Mouse (Mus musculus): ENCODE data around the gene Olfr1440.
A peak's percentile ranks its signal among the peaks of the same experiment; 100 is the strongest.

Olfr1440 gene

DNA sequence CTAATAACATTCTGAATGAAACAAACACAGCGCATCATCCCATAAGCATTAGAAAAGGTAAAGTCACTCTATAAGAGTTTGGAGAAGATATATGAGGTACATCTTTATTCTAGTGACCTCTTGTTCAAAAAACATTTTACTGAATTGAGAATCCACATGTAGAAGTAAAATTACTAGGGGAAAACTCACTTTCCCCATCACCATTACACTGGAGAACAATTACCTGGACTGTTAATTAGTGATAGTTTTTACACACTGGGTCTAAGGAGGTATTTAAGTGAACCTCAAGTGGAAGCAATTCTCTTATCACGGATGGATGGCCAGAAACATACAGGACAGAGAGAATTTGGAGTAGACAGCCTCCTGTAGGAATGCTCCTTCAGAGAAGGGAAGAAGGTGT, at the start of gene Olfr1440:
Gene Olfr1440, plus strand, starts transcription at position 301 of the 400 bp plus-strand sequence.
- no peak for DNase-seq (ENCODE audit: low spot score)

DNA sequence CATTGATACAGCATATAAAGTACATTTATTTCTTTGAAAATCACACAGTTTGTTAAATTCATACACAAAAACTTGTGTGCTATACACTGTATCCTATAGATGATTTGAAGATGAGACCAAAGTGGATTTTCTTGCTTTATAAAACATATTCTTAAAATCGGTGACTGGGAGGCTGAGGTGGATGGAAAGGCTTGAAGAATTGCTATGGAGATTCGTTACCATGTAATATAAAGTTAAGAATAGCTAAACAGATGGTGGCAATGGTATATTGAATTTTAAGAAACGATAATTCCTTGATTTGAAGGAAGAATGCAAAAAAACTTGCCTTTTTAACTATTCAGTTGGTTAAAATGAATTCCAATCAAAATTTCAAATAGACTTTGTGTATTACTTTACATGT, 14.1 kb upstream of the Olfr1440 start:
- DNase-seq (ENCODE audit: low spot score) = no peak

DNA sequence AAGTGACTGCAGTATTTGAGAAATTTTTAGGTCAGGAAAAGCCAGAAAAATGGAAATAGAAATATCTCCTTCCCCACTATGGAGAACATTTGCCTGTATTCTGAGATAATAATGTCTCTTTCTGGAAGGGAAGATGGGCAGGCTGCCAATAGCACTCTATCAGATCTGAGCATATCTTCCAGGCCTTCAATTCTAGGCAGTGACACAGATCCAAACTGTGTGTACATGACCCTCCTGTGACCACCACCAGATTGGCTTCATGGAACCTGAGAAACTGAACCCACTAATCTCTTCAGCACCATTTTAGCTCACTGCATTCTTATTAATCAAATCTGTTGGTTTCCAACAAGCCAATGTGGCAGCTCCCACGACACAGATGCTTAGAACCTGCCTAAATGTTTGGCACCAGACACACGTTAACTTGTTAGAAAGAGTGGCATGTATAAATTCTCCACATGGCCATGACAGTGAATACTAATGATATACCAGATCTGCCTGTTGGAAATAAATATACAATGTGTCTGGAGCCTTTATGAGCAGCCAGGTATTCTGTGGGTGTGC, 12.5 kb upstream of the Olfr1440 start:
- no peak for DNase-seq (ENCODE audit: low spot score)

DNA sequence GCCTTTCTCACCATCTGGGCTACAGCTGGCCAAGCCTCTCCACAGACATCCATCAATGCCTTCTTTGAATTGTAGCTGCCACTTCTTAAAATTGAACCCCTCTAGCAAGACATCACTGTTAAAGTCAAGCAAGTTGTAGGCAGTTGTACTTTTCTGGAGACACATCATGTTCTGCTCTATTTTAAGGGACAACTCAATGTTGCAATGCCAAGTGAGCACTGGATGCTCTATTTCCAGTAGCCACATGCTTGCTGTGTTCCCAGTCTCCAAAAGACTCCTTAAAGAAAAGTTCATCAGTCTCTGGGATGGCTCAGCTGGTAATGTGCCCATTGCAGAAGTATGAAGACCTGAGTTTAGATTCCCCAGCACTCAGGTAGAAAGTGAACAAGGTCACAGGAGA, 26.7 kb downstream of the Olfr1440 start:
- no peak for DNase-seq (ENCODE audit: low spot score)

DNA sequence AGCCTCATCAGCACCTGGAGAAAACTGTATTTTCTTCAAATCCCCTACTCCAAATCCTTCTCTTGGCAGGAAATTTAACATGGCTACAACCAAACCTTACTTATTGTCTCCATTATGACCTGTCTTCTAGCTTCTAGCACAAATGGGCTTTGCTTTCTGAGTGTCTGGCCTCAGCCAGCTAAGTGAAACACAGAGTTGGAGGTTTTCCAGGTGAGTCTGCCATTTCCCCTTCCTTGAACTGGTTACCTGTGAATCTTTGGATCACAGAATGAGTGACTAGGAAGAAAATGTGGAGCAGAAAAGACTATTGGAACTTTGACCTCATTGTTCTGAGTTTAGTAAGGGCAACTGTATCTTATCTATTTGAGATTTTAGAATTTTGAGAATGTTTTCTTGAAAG, 30.3 kb downstream of the Olfr1440 start, which contains the start of gene Olfr1441:
Gene Olfr1441, plus strand, starts transcription at position 73 of the 400 bp plus-strand sequence.
- no peak for DNase-seq (ENCODE audit: low spot score)

DNA sequence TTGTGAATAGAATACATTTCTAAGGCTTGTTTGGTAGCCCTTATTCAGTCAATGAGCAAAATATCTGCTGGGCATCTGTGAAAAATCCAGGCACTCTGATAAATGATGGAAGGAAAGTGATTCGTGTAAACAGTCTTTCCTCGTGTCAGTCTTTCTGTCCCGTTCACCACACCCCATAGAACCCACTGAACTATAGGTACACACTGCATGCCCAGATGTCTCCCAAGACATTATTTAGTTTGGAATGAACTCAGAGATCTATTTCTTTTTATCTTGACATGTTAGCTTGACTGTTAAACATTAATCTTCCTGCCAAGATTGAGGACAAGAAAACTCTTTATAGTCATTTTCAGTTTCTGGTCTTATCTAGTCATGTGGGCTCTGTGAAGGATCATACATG, 31.2 kb downstream of the Olfr1440 start:
- DNase-seq (ENCODE audit: low spot score) = no peak

DNA sequence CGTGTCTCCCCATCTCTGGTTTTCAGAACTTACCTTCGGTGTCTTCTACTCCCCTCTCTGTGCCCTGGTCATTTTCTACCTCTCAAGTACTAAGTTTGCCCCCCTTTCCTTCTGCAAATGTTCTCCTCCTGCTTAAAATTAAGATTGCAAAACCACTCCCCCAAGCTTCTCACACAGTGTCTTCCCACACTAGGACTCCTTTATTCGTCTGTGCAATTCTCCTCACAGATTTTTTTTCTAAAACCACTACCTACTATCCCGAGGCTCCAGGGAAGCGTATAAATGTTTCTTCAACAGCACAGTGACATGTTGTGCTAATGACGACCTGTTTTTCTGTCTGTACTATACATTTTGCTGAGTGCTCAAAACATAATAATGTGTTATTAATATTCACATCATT, 33.5 kb downstream of the Olfr1440 start:
- DNase-seq (ENCODE audit: low spot score) = no peak

DNA sequence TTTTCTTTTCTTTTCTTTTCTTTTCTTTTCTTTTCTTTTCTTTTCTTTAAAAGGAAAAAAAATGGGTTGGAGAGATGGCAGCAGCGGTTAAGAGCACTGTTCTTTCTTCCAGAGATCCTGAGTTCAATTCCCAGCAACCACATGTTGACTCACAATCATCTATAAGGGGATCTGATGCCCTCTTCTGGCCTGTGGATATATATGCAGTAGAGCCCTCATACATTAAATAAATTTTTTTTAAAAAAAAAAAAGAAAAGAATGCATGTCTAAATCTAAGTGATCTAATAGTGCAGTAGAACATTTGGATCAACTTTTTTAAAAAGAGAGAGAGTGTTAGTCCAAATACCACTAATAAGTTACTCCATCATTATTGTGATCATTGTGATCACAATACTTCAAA, 34.6 kb downstream of the Olfr1440 start:
- no peak for DNase-seq (ENCODE audit: low spot score)

DNA sequence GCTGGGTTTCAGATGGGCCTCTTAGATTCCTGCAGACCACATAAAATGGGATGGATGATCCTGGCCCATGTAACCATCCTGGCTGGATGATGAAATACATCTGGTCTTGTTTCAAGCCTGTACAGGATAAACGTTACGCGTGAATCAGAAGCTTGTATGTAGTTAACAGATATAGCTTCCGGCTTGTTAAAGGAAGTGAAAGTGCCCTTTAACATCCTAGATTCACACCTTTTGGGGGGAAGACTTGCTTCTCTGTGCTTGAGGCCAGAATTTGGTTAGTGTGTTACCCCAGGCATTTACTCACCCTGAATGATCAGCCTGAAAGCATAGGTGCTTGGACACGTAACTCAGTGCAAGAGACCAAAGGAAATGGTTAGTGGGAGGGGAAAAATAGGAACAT, 40.0 kb downstream of the Olfr1440 start:
- no peak for DNase-seq (ENCODE audit: low spot score)

DNA sequence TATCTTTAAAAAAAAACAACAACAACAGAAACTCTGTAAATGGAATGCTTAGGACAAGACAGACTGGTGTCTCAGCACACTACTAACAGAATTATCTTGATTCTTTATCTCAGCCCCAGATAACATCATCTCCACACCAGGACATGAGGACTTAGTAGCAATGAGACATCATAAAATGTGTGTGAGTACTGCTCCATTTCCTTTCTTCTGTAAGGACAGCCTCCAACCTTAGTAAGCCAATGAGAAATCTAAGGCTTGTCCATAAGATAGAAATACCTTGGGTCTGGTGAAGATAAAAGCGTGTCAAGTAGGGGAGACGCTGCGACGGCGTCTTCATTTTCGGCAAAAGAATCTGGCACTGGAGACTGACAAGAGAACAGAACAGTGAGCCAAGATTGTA, 40.5 kb downstream of the Olfr1440 start, which contains the start of gene Pfpl:
Gene Pfpl, plus strand, starts transcription at position 301 of the 400 bp plus-strand sequence.
- DNase-seq (ENCODE audit: low spot score) = no peak

DNA sequence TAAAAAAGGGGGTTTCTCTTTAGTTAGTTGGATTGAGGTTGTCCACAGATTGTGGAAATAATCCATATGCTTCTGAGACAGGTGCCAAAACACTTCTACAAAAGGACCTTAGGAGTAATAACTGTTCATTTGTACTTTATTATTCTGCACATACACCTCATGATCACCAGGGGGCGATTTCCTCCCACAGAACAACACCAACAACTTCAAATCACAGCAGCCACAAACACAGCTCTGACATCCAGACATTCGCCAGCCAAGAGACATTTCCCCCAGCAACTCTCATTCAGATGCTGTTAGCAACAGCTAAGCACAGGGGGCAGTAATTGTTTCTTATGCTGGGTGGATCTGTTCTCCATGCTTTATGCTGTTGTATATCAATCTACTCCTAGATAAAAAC, 46.0 kb downstream of the Olfr1440 start:
- peak; percentile 31 for DNase-seq (ENCODE audit: low spot score)

DNA sequence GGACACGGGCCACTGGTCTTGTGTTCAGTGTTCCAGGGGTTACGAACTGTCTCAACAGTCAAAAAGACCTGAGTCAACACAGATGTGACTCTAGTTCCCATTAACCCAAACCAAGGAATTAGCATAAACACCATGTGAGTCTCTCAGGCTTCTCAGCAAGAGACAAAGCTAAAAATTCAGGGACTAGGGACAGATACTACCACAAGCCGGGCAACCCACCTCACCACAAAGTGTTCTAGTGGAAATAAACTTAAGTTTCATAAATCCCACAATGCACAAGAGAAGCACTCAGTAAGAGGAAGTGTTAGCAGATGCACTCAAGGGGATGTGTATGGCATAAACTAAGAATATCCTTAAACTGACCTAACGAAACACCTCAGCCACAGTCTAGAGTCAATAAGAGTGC, 47.9 kb downstream of the Olfr1440 start:
- no peak for DNase-seq (ENCODE audit: low spot score)

DNA sequence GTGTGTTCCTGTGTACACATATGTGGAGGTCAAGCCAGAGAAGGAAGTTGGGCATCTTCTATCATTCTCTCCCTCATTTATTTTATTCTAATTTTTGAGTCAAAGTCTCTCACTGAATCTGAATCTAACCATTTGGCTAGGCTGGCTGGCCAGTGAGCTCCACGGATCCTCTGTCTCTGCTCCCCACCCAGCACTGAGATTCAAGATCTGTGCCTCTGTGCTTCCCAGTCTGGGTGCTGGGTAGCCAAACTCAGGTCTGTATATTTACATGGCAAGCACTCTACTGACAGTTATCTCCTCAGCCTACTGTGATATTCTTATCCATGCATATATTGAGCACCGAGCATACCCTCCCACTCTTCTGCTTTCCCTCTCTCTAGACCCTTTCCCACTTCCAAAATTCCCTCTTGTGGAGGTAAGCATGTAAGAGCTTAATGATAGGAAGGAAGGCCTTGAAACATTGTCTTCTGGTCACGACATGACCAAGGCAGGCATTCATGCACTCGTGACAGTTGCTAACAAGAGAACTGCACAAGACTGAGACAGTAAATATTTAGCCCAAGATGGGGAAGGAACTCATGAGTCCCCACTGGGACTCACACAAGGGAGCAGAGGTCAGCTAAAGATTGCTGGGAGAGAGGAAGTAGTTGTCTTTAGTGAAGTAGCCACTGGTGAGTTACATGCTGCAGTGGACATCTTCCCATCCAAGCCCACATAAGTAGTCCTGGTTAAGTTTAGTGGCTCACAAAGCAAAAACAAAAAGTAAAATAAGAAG, 48.9 kb downstream of the Olfr1440 start:
- no peak for DNase-seq (ENCODE audit: low spot score)

DNA sequence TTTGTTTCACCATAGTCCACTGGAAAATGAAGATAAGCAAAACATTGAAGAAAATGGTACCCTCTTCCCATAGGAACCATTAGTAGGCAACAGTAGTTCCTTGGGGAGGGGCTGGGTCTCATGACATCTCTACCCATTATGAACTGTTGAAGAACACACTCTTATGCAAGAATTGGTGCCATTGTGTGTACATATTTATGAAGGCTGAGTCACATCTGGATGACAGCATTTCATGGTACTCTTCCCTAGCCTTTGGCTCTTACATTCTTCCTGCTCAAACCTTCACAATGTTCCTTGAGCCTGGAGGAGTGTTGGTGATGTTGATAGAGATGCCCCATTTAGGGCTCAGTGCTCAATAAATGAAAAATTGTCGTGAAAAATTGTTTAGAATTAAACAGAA, 52.5 kb downstream of the Olfr1440 start:
- DNase-seq (ENCODE audit: low spot score) = no peak

DNA sequence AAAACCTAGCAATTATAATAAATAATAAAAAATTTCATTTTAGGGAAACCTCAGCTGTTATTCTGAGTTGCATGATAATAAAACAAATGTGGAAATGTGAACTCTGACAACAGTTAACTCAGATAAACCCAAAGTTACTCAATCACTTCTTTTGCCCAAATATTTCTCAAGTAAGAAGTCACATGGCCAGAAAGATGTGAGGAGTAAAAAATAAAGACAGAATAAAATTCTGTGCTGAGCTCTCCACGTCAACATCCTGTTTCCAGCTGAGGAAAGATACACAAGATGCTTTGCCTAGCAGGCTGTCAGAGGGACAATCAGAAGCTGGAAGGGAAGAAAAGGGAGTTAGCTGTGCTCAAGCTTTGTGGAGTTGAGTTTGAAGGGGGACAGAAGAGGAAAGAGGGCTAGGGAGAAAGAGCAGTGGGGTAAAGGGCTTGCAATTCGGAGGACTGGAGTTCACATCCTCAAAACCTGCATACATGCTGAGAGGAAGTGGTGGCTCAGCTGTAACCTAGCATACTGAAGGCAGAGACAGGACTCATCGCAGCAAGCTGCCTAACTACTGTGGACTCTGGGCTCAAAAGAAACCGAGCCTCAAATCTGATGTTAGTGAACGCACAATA, 53.1 kb downstream of the Olfr1440 start:
- no peak for DNase-seq (ENCODE audit: low spot score)

DNA sequence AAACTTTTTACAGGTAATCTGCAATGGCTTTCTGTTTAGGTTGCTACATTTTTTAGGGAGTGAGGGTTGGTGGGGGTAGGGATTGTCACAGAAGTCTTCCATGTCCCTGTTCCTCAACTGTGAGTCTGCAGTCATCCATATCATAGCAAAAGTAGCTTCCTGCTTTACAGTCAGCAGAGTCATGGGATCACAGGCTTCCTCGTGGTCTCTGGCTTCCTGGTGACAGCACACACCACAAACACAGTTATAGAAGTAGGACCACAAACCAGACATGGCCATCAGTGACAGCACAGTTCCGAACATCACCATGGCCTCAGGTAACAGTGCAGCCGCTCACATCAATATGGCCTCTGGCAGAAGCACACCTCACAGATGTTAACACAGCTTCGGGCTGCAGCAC, 55.5 kb downstream of the Olfr1440 start:
- no peak for DNase-seq (ENCODE audit: low spot score)

DNA sequence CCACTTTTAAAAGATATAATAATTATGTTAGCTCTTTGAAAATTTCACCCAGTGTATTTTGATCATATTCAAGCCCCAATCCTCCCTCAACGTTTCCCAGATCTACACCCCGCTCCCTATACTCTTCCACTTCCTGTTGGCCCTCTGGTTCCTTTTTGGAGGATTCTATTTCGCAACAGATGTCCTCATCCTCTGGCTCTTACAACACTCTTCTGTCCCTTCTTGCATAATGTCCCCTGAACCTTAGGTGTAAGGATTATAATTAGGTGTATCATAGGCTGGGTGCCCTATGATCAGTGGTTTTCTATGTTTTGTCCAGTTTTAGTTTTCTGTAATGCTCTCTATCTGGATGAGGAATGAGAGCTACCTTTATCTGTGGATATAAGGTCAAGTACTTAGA, 57.9 kb downstream of the Olfr1440 start:
- no peak for DNase-seq (ENCODE audit: low spot score)

Measured in urinary bladder, postnatal 14 days (tissue).